Mouse (Mus musculus) cerebellum, adult (tissue): Measurements from ENCODE around the gene Mlana.

Source experiments
- ATAC-seq: cut with Nextera tagmentation; 2 replicates; pipeline ENCODE4 v1.9.2; 2017; ENCODE audit warnings: mild to moderate bottlenecking, moderate library complexity, mixed read lengths; ENCODE audit not compliant: insufficient number of reproducible peaks, low FRiP score, low TSS enrichment

The Mlana gene

GRCm38 (mm10) chr19:29697245-29697874 is at the start of gene Mlana:
TSS of gene Mlana (plus strand) at chr19:29697824.
- ATAC-seq: no peak

DNA sequence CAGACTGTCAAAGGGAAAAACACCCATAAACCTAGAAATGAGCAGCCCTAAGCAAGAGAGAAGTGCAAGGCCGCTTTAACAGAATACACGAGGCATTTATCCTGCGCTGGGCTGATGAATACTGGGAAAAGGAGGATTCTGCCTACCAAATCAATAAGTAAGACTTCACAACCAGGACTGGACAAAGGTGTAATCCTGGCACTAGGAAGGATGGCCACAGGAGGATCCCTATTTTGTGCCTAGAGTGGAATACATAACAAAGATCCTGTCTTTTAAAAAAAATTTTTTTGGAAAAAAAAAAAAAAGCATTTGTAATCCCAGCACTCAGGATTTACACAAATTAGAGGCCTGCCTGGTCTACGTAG is 49.1 kb upstream of the Mlana start:
- ATAC-seq: no peak

GRCm38 (mm10) chr19:29649683-29650082 is 47.9 kb upstream of the Mlana start:
- no peak for ATAC-seq

GRCm38 (mm10) chr19:29653768-29654265 is 43.8 kb upstream of the Mlana start:
- ATAC-seq: no peak

DNA sequence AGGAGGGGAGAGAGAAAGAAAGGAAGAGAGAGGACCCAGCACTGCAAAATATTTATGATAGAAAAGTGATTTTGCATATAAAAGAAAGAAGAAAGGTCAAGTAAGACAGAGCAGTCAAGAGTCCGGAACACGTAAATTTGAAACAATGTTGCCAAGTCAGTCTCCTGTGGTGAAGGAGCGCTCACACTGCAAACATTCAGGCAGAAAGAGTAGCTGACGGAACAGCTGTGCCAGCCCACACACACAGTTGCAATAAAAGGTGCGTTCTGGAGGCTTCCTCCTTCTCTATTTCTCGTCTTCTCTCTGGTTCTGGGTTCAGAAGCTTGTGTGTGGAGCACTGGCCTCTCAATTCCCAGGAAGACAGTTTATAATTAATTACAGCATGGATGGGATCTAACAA is 42.5 kb upstream of the Mlana start:
- ATAC-seq: no peak

DNA sequence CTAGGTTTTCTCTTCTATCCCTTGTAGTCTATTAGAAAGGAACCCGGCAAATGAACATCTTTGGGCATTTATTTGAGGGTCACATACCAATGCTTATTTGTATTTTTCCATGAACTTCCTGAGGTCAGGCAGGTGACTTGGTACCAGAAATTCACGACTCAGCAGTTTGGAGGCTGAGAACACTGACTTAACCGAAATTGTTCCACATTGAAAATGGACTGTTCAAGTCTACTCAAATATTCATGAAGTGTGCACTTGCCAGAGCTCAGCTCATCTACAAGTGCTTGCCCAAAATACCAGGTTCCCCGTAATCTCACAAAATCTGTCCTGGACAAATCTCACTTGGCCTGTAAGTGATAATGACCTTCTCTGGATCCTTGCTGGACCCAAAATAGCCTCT is 41.6 kb upstream of the Mlana start:
- no peak for ATAC-seq

GRCm38 (mm10) chr19:29656620-29657019 is 41.0 kb upstream of the Mlana start:
- ATAC-seq: no peak

DNA sequence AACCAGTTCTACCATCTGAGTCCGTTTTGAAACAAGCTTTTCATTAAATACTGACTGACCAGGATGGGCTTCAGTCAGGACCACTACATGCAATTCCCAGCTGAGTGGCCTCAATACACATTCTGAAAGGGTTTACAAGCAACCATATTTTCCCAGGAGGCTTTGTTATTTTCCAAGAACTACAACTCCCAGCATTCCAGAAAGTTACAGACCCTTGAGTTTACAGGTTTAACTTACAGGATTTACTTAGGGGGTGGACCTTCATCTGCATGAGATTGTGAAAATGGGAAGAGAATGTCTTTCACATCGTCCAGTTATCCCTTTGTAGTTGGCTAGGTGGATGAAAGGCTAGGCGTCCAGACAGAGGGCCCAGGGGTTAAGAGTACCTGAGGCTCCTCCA is 40.6 kb upstream of the Mlana start:
- ATAC-seq: no peak

DNA sequence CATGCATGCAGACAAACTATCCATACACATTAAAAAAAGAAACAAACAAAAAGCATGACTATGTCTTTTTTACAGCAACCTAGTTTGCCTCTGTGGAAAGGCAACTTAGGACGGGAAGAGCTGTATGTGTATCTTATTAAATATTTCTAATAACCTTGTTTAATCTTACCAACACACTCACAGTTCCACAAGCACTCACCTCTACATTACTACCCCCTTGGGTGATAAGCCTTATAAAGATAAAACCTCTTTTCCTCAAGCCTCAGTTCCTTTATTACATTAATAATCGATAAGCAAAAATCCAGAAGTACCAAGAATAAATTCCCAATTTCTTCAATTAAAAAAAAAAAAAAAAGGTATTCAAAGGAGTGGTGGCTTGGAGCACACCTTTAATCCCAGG is 40.1 kb upstream of the Mlana start:
- ATAC-seq: no peak

DNA sequence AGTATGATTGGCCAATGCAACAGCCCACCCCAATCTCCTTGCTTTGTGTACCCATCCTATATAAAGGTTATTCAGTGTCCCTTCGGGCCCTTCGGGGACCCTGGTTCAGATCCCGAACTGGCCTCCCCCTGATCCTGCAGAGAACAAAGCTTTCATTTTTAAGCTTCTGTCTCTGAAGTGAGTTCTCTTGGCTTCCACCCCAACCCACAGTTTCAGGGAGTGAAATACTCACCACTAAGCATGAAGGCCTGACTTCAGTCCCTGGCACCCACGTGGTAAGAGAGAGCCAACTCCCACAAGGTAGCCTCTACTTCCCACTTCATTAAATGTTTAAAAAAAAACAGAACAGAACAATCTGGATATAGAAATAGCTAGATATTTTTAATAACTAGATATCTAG is 38.8 kb upstream of the Mlana start:
- ATAC-seq: no peak

DNA sequence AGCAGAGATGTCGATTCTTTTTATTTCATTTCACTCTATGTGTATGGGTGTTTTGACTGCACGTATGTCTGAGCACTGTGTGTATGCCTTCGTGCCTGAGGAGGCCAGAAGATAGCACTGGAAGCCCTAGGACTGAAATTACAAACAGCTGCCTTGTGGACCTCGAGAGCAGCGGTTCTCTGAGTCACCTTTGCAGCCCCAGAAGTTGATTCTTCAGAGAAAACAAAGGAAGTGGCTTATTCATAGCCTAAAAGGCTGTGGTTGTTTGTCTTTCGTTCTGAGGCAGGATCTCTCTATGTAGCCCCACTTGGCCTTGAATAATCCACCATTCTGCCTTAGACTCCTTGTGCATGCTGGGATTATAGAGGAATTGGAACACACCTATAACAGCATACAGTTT is 37.9 kb upstream of the Mlana start:
- no peak for ATAC-seq

DNA sequence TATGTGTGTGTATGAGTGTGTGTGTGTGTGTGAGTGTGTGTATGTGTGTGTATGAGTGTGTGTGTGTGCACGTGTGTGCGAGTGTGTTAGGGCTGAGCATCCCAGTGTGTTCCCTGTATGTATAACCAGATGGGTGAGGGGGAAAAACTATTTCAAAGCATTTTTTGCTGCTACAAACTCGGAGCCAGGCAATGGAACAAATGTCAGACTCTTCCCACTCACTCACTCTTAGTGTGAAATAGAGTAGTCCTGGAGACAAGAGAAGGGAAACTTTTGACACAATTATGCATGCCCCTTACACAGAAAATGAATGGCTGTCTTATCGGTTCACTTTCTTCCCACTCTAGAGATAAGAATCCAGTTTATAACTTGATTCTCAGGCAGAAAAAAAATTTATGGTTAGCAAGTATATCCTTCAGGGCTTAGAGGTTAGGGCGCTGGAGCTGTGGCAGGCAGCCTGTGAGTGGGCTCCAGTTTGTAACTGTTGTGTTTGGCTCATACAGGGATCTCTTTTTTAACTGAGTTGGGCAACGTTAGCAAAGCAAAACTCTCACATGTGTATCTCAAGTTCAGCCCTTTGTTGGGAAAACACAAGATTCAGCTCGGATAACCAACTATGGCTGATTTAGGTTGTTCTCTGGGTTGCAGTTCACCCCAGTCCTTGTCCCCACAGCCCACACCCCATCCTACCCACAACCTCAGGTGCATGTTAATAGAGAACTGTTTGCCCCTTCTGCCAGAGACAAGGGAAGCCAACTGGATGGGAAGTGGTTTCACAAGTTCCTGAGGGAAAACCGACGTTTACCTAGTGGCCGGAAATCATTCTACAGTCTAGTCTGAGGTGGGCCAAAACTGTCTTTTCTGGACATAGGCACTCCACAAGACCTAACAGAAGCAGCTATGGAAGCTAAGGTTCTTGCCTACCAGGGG is 36.5 kb upstream of the Mlana start:
- no peak for ATAC-seq

GRCm38 (mm10) chr19:29661974-29662580 is 35.5 kb upstream of the Mlana start:
- ATAC-seq: no peak

DNA sequence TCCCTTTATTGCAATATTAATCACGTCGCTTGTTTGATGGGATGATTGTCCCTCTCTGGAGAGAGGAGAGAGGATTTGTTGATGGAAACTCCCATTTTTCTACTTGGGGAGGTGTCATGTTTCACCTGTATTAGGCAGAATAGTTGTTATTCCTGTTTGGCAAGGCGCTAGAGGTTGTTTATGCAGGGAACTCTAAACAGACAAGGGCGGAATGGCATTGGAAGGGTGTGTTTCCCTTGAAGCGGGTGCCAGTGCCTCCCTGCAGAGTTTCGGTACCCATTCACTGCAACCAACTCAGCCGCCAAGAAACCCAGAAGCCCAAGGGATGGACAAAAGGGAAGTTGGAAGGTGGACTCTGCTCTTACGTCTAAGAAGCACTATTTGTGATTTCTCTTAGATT is 33.8 kb upstream of the Mlana start:
- no peak for ATAC-seq

DNA sequence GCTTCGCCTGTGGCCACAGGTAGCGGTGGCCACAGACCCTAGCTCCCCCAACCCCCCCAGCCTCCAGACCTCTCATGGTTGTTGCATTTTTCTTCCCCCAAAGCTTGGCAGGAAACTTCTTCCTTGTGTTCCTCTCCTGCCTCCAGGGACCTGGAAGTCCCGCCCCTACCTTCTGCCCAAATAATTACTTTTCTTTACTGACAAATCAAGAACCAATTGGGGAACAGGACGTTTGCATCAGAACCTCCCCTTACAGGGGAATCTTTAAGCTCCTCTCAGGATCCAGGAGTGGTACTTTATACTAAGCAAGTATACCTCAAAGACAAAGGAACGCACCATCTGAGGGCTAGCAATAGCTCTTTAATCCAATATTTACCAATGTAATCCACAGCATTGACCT is 32.7 kb upstream of the Mlana start:
- ATAC-seq: no peak

DNA sequence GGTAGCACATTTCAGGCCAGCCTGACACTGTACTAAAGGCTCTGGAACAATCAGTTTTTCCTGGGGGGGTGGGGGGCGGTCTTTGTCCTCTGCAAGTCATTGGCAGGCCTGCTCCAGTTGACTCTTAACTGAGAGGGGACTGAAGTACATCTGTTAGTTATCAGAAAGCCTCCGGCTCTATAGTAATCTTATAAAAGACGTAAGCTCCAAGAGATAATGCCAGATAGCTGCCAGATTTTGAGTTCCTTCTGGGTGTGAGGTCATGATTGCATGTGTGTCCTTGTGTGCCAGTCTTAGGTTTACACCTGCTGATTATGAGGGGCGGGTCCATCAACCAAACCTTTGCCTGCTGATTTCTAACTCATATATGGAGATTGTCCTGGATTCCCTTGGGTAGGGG is 31.5 kb upstream of the Mlana start:
- no peak for ATAC-seq

DNA sequence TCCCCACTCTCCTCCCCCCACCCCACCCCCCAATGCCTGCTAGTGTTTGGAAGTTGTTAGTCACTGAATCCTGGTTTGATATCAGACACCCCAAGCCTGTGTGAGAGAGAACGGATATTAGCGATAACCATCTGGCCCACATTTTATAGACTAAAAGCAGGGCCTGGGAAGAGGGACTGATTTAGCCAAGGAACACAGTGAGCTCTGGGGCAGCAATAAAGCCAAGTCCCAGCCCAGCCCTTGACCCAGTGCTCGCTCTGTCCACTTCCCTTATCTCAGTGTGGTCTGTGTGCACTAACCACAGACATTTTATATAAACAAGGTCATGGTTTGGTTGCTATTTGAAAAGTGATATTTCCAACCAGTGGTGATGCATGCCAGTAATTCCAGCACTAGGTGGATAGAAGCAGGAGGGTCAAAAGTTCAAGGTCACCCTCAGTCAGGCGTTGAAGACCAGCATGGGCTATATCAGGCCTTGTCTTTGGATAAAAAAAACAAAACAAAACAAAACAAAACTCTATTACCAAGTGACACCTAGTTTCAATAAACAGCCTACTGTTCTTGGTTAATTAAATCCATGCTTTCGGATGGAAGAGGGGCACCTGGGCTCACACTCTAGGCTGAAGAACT is 30.5 kb upstream of the Mlana start:
- no peak for ATAC-seq

GRCm38 (mm10) chr19:29668135-29668534 is 29.5 kb upstream of the Mlana start:
- no peak for ATAC-seq

DNA sequence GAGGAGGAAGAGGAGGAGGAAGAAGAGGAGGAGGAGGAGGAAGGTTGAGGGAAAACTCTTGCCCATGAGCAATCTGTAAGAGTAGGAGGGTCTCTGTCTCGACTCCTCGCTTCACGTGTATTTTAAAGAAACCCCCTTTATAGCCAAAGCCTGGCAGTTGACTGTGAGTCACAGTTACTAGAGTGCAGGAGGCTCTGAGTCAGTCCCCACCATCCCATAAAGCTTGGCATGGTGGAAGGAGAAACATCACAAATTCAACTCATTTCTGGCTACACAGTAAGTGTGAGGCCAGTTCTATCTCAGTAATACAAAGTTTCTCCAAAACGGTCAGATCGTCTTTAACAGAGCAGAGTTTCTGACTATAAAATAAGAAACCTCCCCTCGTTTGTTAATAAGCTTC is 27.4 kb upstream of the Mlana start:
- ATAC-seq: no peak

DNA sequence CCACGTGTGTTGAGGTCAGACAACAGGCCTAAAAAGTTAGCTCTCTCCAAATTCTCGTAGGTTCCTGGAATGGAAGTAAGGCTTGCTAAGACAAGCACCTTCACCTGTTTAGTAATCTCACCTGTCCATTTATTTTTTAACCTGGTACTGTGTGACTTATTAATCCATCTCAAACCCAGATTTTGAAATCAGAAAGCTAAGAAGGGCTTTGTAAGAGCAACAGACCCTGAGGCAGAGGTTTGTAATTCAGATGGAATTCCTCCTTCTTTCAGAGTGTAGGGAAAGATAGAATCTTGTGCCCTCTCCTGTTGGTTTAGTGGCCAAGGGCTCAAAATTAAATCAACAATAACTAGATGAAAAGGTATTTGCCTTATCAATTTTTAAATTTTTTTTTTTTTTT is 26.5 kb upstream of the Mlana start:
- no peak for ATAC-seq

DNA sequence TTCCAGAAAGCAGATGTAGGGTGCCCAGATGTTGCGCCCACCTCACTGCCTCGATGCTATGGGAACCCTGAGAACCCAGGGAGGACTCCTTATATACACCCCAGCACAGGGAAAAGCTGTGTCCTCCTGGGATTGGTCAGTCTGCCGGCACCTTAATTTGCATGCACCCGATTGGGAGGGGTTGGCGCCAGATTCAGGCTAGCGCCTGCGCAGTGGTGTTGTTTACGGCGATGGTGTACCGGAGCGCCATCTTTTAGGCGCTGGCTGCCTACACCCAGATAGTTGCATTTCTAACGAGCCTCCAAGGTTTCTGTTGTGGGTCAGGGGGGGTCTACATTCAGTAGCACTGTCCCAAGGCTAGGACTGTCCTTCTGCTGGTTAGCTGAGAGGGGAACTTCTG is 25.0 kb upstream of the Mlana start:
- ATAC-seq: no peak
